Mouse (Mus musculus) bone marrow macrophage, adult 2 months (primary cell): ENCODE results near the gene Tiam1.

Source experiments
- CTCF ChIP-seq: IDR thresholded peaks from 2 replicates; pipeline ENCODE4 v1.5.1; 2012; ENCODE audit warnings: low read depth, mild to moderate bottlenecking, low read length, moderate library complexity
- POLR2A ChIP-seq: IDR thresholded peaks from 2 replicates; pipeline ENCODE4 v1.6.1; 2012; ENCODE audit warnings: mild to moderate bottlenecking, low read depth, low read length, borderline replicate concordance

DNA sequence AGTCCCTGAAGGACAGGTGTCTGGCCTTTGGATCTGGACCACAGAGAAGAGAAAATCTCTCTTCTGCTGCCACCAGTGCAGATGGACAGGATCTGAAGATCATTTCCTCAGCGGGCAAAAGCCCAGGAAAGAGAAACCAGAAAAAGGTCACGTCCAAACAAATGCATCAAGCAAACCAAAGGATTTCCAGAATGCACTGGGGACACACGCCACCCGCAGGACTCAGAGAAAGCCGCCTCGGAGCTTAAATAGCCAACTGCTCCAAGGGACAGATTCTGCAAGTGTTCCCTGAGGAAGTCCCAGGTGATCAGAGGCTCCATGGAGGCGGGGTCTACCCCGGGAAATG is 119.9 kb downstream of the Tiam1 start:
- TF ChIP-seq POLR2A (no peak), CTCF (no peak)
